Mouse (Mus musculus) lung, adult 2 months (tissue): Measurements from ENCODE around the gene Lrp1.

ENCODE experiments used
- CTCF ChIP-seq: fragments of 200-500 bp; IDR thresholded peaks from 2 replicates; pipeline ENCODE4 v1.5.1; 2011; ENCODE audit warnings: mild to moderate bottlenecking, low read length, control low read depth; ENCODE audit not compliant: insufficient read depth
- POLR2A ChIP-seq: fragments of 200-500 bp; IDR thresholded peaks from 2 replicates; pipeline ENCODE4 v1.6.1; 2011; ENCODE audit warnings: low read depth, mild to moderate bottlenecking, control low read depth, low read length, borderline replicate concordance; ENCODE audit errors: extremely low read depth

DNA sequence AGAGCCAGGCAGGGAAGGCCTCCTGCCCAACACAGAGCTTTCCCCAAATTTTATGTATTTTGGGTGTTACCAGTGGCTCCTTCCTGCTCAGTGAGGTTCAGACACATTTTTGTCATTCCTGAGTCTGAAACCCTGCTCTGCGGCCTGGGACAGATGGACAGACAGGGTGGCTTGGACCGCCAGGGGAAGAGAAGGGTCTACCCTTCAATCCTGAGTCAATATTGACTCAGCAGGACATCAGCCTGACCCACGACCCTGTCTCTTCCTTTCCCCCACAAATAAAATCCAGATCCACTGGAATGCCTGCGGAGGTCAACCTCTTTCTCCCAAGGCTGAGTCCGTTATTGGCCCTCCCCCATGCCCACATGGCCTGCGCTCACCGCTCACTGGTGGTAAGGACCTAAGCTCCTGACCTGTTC is 4.7 kb downstream of the Lrp1 start:
- TF ChIP-seq POLR2A, result no peak
- no peak for TF ChIP-seq CTCF
